Mouse (Mus musculus): ENCODE results near the gene Nrip3.

DNA sequence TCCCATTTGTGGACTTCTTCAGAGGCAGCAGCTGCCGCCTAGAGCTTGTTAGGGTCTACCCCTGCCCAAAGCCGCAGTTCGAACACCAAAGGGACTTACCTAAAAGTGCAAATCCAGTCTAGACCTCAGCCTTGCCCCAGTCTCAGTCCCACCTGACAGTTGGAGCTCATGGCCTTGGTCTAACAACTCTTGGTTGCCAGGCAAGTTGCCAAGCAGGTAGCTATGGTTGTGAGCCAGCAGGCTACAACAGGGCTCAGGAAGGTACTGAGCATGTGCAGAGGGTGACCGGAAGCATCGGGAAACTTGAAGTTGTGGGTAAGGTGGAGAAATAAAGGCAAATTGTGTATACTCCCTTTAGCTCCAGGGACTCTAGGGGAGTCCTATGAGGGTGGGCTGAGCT, 58.1 kb downstream of the Nrip3 start, which contains the start of gene BC051019:
- TF ChIP-seq POLR2A (IDR thresholded peaks at IDR 0.05; ENCODE audit: extremely low read depth, insufficient read depth, low read length): no peak
- no peak for TF ChIP-seq CTCF (IDR thresholded peaks at IDR 0.05; ENCODE audit: low read depth, low read length)

Measured in liver, adult 2 months (tissue).